In the genomic region with DNA sequence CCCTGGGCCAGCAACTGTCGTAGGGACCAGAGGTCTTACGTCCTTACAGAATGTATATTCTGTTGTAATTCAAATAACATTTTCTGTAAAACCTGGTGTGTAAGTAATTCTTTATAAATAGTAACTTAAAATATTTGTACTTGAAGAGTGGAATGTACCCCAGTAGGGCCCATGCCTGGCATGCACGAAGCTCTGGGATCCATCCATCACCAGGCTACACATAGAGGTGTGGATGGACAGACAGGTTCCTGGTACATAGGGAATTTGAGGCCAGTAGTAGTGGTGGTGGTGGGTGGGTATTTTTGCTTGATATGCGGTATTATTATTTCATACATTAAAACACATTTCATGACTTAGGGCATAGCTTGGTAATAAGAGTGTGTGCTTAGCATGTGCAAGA, we compare ENCODE assay signal across 25 mouse cellular contexts.
"Had no signal": no experiment of that assay in that cellular context is flagged by ENCODE, and none has a peak within 500 bp of the region (broad histone marks: within the 10 kb centered on the region; RNA-seq: fewer than 3 reads in every experiment).

No protein-coding gene starts in this region.

- DNase-seq: gastrocnemius, adult 2 months; gastrocnemius, postnatal 10 days; gastrocnemius, postnatal 25 days; heart, postnatal 36 days; kidney, adult 18-20 months; kidney, adult 8-10 months; kidney, postnatal 10 days; kidney, postnatal 25 days; kidney, postnatal 4 days; liver, postnatal 0 days had no signal

- H3K27me3 ChIP-seq: heart, embryonic 15.5 days; hindbrain, embryonic 12.5 days; intestine, embryonic 15.5 days; limb, embryonic 12.5 days; liver, embryonic 12.5 days; liver, embryonic 15.5 days had no signal

- H3K4me2 ChIP-seq: heart, embryonic 15.5 days; hindbrain, embryonic 12.5 days; hindbrain, embryonic 14.5 days; intestine, embryonic 15.5 days; limb, embryonic 12.5 days; liver, embryonic 12.5 days; liver, embryonic 15.5 days had no signal

- H3K9ac ChIP-seq: heart, embryonic 15.5 days; hindbrain, embryonic 12.5 days; hindbrain, embryonic 14.5 days; intestine, embryonic 15.5 days; limb, embryonic 12.5 days; liver, embryonic 12.5 days; liver, embryonic 15.5 days; liver, postnatal 0 days had no signal

- H3K4me3 ChIP-seq: gastrocnemius, adult 2 months; heart, embryonic 15.5 days; hindbrain, embryonic 10.5 days; hindbrain, embryonic 12.5 days; intestine, embryonic 15.5 days; layer of hippocampus, adult 2 months; left cerebral cortex, adult 2 months; limb, embryonic 10.5 days; limb, embryonic 12.5 days; liver, embryonic 12.5 days; liver, embryonic 15.5 days had no signal

- H3K36me3 ChIP-seq: intestine, embryonic 15.5 days had no signal

- ATAC-seq: forebrain, embryonic 16.5 days; hindbrain, embryonic 16.5 days; inflammation-experienced regulatory T-cells, adult 6 months; intestine, embryonic 15.5 days; intestine, postnatal 0 days; liver, embryonic 12.5 days; liver, postnatal 0 days had no signal

- H3K9me3 ChIP-seq: heart, embryonic 15.5 days; hindbrain, embryonic 10.5 days; hindbrain, embryonic 12.5 days; intestine, embryonic 15.5 days; limb, embryonic 10.5 days; limb, embryonic 12.5 days; liver, embryonic 12.5 days; liver, embryonic 15.5 days had no signal

- H3K27ac ChIP-seq: gastrocnemius, adult 2 months; hindbrain, embryonic 10.5 days; hindbrain, embryonic 12.5 days; hindbrain, embryonic 14.5 days; intestine, embryonic 15.5 days; layer of hippocampus, adult 2 months; left cerebral cortex, adult 2 months; limb, embryonic 10.5 days; limb, embryonic 12.5 days; liver, embryonic 12.5 days; liver, embryonic 15.5 days had no signal
